ENCODE assay signal across 18 mouse cellular contexts in genomic region chr5:142949580-142949979, GRCm38 (mm10). TPM values are rescaled to one million over a fixed set of nuclear protein-coding genes. Genes with fewer than 3 reads are reported as not detected.
"Had no signal": no experiment of that assay in that cellular context is flagged by ENCODE, and none has a peak within 500 bp of the region (broad histone marks: within the 10 kb centered on the region; RNA-seq: fewer than 3 reads in every experiment).

No protein-coding gene starts in this region.

- H3K36me3 ChIP-seq: limb, embryonic 12.5 days; liver, embryonic 13.5 days; lung, embryonic 15.5 days; midbrain, embryonic 15.5 days; neural tube, embryonic 12.5 days had no signal

- H3K4me3 ChIP-seq: layer of hippocampus, adult 2 months; limb, embryonic 12.5 days; liver, embryonic 13.5 days; lung, embryonic 15.5 days; megakaryocyte, embryonic 14.5 days; midbrain, embryonic 15.5 days; neural tube, embryonic 12.5 days had no signal

- H3K4me2 ChIP-seq: limb, embryonic 12.5 days; liver, embryonic 13.5 days; lung, embryonic 15.5 days; midbrain, embryonic 11.5 days; midbrain, embryonic 15.5 days; neural tube, embryonic 12.5 days had no signal

- H3K9me3 ChIP-seq: limb, embryonic 12.5 days; liver, embryonic 13.5 days; lung, embryonic 15.5 days; megakaryocyte, embryonic 14.5 days; midbrain, embryonic 15.5 days; neural tube, embryonic 12.5 days had no signal

- ATAC-seq: liver, postnatal 0 days; midbrain, embryonic 15.5 days had no signal

- H3K27me3 ChIP-seq: limb, embryonic 12.5 days; liver, embryonic 13.5 days; lung, embryonic 15.5 days; midbrain, embryonic 15.5 days had no signal

- H3K27ac ChIP-seq: layer of hippocampus, adult 2 months; limb, embryonic 12.5 days; liver, embryonic 13.5 days; lung, embryonic 15.5 days; macrophage; midbrain, embryonic 15.5 days; neural tube, embryonic 12.5 days had no signal

- H3K4me1 ChIP-seq: limb, embryonic 12.5 days; liver, embryonic 13.5 days; midbrain, embryonic 15.5 days had no signal

- DNase-seq: liver; liver, embryonic 13.5 days; liver, postnatal 0 days; lung, postnatal 14 days; right cerebral cortex, postnatal 4 days; spleen, adult 18-20 months; thymus, adult 18-20 months; thymus, postnatal 14 days had no signal

- H3K9ac ChIP-seq: limb, embryonic 12.5 days; liver, embryonic 13.5 days; liver, postnatal 0 days; lung, embryonic 15.5 days; midbrain, embryonic 15.5 days; neural tube, embryonic 12.5 days had no signal

RNA-seq across cellular contexts. Expression of gene Fscn1, which starts 10.6 kb away (rescaled TPM):
- total RNA-seq: monocyte, adult 5-6 weeks; neutrophil, adult 5-6 weeks had no signal
